Mouse (Mus musculus): ENCODE data around the gene Wasl.

- TF ChIP-seq CTCF (IDR thresholded peaks at IDR 0.05; ENCODE audit: insufficient read depth, low read depth, low read length) (no peak), POLR2A (IDR thresholded peaks at IDR 0.05; ENCODE audit: insufficient read depth, low read depth, low read length) (no peak)
Measured at GRCm38 (mm10) chr6:24707090-24707489, 42.3 kb upstream of the Wasl start.
